Mouse (Mus musculus) kidney, embryonic 16.5 days (tissue): ENCODE measurements at regions not wholly inside any gene's neighbourhood (a gene's known extent, or its start where the extent isn't known, plus 50 kb on each side); places are given as distances from the start of the nearest gene placed in this dataset.

ENCODE experiments used
- ATAC-seq: fragments of 200-750 bp; cut with Nextera tagmentation; 2 replicates; pipeline ENCODE4 v1.8.0; 2017; ENCODE audit warnings: moderate TSS enrichment; ENCODE audit not compliant: low FRiP score, low TSS enrichment
- H3K27ac ChIP-seq: fragments of 300-500 bp; sonication (generic); 2 replicates; pipeline ENCODE4 v1.5.1; 2014; ENCODE audit warnings: low read length
- H3K27me3 ChIP-seq: fragments of 300-500 bp; sonication (generic); 2 replicates; pipeline ENCODE4 v1.6.1; 2014; ENCODE audit warnings: low read length, control low read depth, mixed read lengths; ENCODE audit not compliant: insufficient read depth
- H3K36me3 ChIP-seq: fragments of 300-500 bp; sonication (generic); 2 replicates; pipeline ENCODE4 v1.6.1; 2014; ENCODE audit warnings: low read length, control low read depth, mixed read lengths; ENCODE audit not compliant: insufficient read depth
- H3K4me1 ChIP-seq: fragments of 300-500 bp; sonication (generic); 2 replicates; pipeline ENCODE4 v1.6.1; 2014; ENCODE audit warnings: low read length, control low read depth, mixed read lengths; ENCODE audit not compliant: insufficient read depth
- H3K4me2 ChIP-seq: fragments of 300-500 bp; sonication (generic); replicated peaks from 2 replicates; pipeline ENCODE4 v1.6.1; 2014; ENCODE audit warnings: low read depth, low read length
- H3K4me3 ChIP-seq: fragments of 300-500 bp; sonication (generic); 2 replicates; pipeline ENCODE4 v1.5.1; 2014; ENCODE audit warnings: mild to moderate bottlenecking, low read length
- H3K9ac ChIP-seq: fragments of 300-500 bp; sonication (generic); replicated peaks from 2 replicates; pipeline ENCODE4 v1.6.1; 2014; ENCODE audit warnings: low read length
- H3K9me3 ChIP-seq: fragments of 300-500 bp; sonication (generic); 2 replicates; pipeline ENCODE4 v1.6.1; 2016; ENCODE audit warnings: low read length, control low read depth
- WGBS: fragments of 180-500 bp; shearing (Covaris S2); extraction: QIAGEN DNeasy Blood & Tissue Kit; methylation state at CpG from one replicate; pipeline ENCODE4 v1.1.7; 2014; 5-methylcytosine and 5-hydroxymethylcytosine counted together

GRCm38 (mm10) chr11:56760474-56760873 lies 250.7 kb upstream of the Gria1 start:
- Histone ChIP-seq H3K36me3 (no peaks in the 10 kb centered on the region), H3K4me2 (no peak overlapping the region), H3K27me3 (no peaks in the 10 kb centered on the region), H3K4me3 (no peak overlapping the region), H3K4me1 (no peaks in the 10 kb centered on the region), H3K27ac (no peak overlapping the region), H3K9me3 (no peaks in the 10 kb centered on the region), H3K9ac (no peak overlapping the region)
- WGBS: 88% methylated on average over 2 of the region's 2 CpGs
- ATAC-seq: no peak

- Histone ChIP-seq H3K4me1 (no peaks in the 10 kb centered on the region), H3K27me3 (no peaks in the 10 kb centered on the region), H3K27ac (0 out of 2 replicates have a peak overlapping the region, but pooled peaks have one; percentile 14), H3K9me3 (no peaks in the 10 kb centered on the region), H3K4me3 (no peak overlapping the region), H3K36me3 (no peaks in the 10 kb centered on the region), H3K9ac (no peak overlapping the region), H3K4me2 (no peak overlapping the region)
- peak; percentile 49; the same call in 1 of the 2 replicates for ATAC-seq
- WGBS: 44% methylated on average over 5 of the region's 5 CpGs
Observed at GRCm38 (mm10) chr11:56762467-56763120, 248.6 kb upstream of the Gria1 start.

- no peaks in the 10 kb centered on the region for H3K27me3 ChIP-seq
- no peak overlapping the region for H3K27ac ChIP-seq
- ATAC-seq: no peak
- H3K36me3 ChIP-seq: no peaks in the 10 kb centered on the region
- no peak overlapping the region for H3K4me2 ChIP-seq
- H3K9me3 ChIP-seq: no peaks in the 10 kb centered on the region
- H3K9ac ChIP-seq: no peak overlapping the region
- no peaks in the 10 kb centered on the region for H3K4me1 ChIP-seq
- no peak overlapping the region for H3K4me3 ChIP-seq
Observed at GRCm38 (mm10) chr11:56767424-56767823, 243.8 kb upstream of the Gria1 start.

GRCm38 (mm10) chr11:56786351-56786750 lies 224.8 kb upstream of the Gria1 start:
- no peak for ATAC-seq

GRCm38 (mm10) chr11:56792691-56793090 lies 218.5 kb upstream of the Gria1 start:
- Histone ChIP-seq H3K9ac (no peak overlapping the region), H3K4me3 (no peak overlapping the region), H3K36me3 (no peaks in the 10 kb centered on the region), H3K9me3 (no peaks in the 10 kb centered on the region), H3K27ac (no peak overlapping the region), H3K27me3 (no peaks in the 10 kb centered on the region), H3K4me2 (no peak overlapping the region), H3K4me1 (no peaks in the 10 kb centered on the region)
- WGBS: 83% methylated on average over 2 of the region's 2 CpGs
- ATAC-seq: no peak

More at GRCm38 (mm10) chr11:56786351-56786750, 224.8 kb upstream of the Gria1 start:
- H3K4me2 ChIP-seq: no peak overlapping the region
- H3K27me3 ChIP-seq: no peaks in the 10 kb centered on the region
- H3K27ac ChIP-seq: no peak overlapping the region
- H3K9me3 ChIP-seq: no peaks in the 10 kb centered on the region
- no peak overlapping the region for H3K9ac ChIP-seq
- no peaks in the 10 kb centered on the region for H3K4me1 ChIP-seq
- 83% methylated on average over 4 of the region's 4 CpGs for WGBS
- no peak overlapping the region for H3K4me3 ChIP-seq
- H3K36me3 ChIP-seq: no peaks in the 10 kb centered on the region

- Histone ChIP-seq H3K27me3 (no peaks in the 10 kb centered on the region), H3K9ac (no peak overlapping the region), H3K36me3 (no peaks in the 10 kb centered on the region), H3K4me3 (no peak overlapping the region), H3K4me1 (no peaks in the 10 kb centered on the region), H3K9me3 (peaks cover 2% of the 10 kb centered on the region; the same call in 1 of the 2 replicates), H3K4me2 (no peak overlapping the region), H3K27ac (no peak overlapping the region)
- no peak for ATAC-seq
- WGBS: 87% methylated on average over 4 of the region's 4 CpGs
Observed at GRCm38 (mm10) chr11:56807314-56807713, 203.9 kb upstream of the Gria1 start.

- H3K4me3 ChIP-seq: no peak overlapping the region
- H3K9me3 ChIP-seq: peaks cover 2% of the 10 kb centered on the region; the same call in 1 of the 2 replicates
- H3K27me3 ChIP-seq: no peaks in the 10 kb centered on the region
- no peak for ATAC-seq
- H3K27ac ChIP-seq: no peak overlapping the region
- H3K36me3 ChIP-seq: no peaks in the 10 kb centered on the region
- WGBS: 92% methylated on average over 2 of the region's 2 CpGs
- no peak overlapping the region for H3K4me2 ChIP-seq
- no peaks in the 10 kb centered on the region for H3K4me1 ChIP-seq
- H3K9ac ChIP-seq: no peak overlapping the region
Observed at GRCm38 (mm10) chr11:56810141-56810540, 201.0 kb upstream of the Gria1 start.

- Histone ChIP-seq H3K4me2 (no peak overlapping the region), H3K36me3 (no peaks in the 10 kb centered on the region), H3K9ac (no peak overlapping the region), H3K27ac (no peak overlapping the region), H3K4me3 (no peak overlapping the region), H3K27me3 (no peaks in the 10 kb centered on the region), H3K9me3 (peaks cover 2% of the 10 kb centered on the region; the same call in 1 of the 2 replicates), H3K4me1 (no peaks in the 10 kb centered on the region)
- 45% methylated on average over 4 of the region's 4 CpGs for WGBS
- ATAC-seq: no peak
Observed at GRCm38 (mm10) chr11:56812121-56812520, 199.1 kb upstream of the Gria1 start.

- Histone ChIP-seq H3K27me3 (no peaks in the 10 kb centered on the region), H3K4me1 (no peaks in the 10 kb centered on the region), H3K36me3 (no peaks in the 10 kb centered on the region), H3K27ac (no peak overlapping the region), H3K4me2 (no peak overlapping the region), H3K9ac (no peak overlapping the region), H3K9me3 (no peaks in the 10 kb centered on the region), H3K4me3 (no peak overlapping the region)
- no peak for ATAC-seq
Observed at GRCm38 (mm10) chr11:56823471-56823870, 187.7 kb upstream of the Gria1 start.

GRCm38 (mm10) chr11:56827499-56827898 lies 183.7 kb upstream of the Gria1 start:
- WGBS: 82% methylated on average over 5 of the region's 5 CpGs
- H3K27ac ChIP-seq: no peak overlapping the region
- no peak overlapping the region for H3K9ac ChIP-seq
- H3K36me3 ChIP-seq: no peaks in the 10 kb centered on the region
- no peaks in the 10 kb centered on the region for H3K4me1 ChIP-seq
- ATAC-seq: no peak
- H3K27me3 ChIP-seq: no peaks in the 10 kb centered on the region
- no peak overlapping the region for H3K4me3 ChIP-seq
- no peak overlapping the region for H3K4me2 ChIP-seq
- no peaks in the 10 kb centered on the region for H3K9me3 ChIP-seq
